Mouse (Mus musculus): ENCODE data around the gene Cux1.

GRCm38 (mm10) chr5:136417891-136418290, 149.4 kb downstream of the Cux1 start:
- TF ChIP-seq CTCF (IDR thresholded peaks at IDR 0.05; ENCODE audit: borderline replicate concordance, control insufficient read depth, extremely low read depth, insufficient read depth, low read length, poor library complexity) (no peak), POLR2A (IDR thresholded peaks at IDR 0.05; ENCODE audit: control insufficient read depth, extremely low read depth, insufficient read depth, low read length, poor library complexity) (no peak)
